Comparison of ENCODE assay signal across 18 mouse cellular contexts in genomic region chr15:62292876-62293275, GRCm38 (mm10).
A peak's percentile ranks its signal among the peaks of the same experiment; 100 is the strongest.
DNase-seq lines count a peak whose midpoint lies in the region; TF ChIP-seq lines count a peak whose summit lies in the region.
"Had no signal": no experiment of that assay in that cellular context is flagged by ENCODE, and none has a peak within 500 bp of the region (broad histone marks: within the 10 kb centered on the region; RNA-seq: fewer than 3 reads in every experiment).

No protein-coding gene starts in this region.

- WGBS in kidney, adult 2 months, result 78% methylated on average over 3 of the region's 3 CpGs

- no peak for TF ChIP-seq POLR2A in kidney, adult 2 months (IDR thresholded peaks at IDR 0.05; ENCODE audit: low read depth, low read length)

- no peak overlapping the region for H3K27ac ChIP-seq in kidney, adult 2 months (ENCODE audit: insufficient read depth, low read depth, low read length)
- H3K27ac ChIP-seq: embryonic facial prominence, embryonic 15.5 days; forebrain, embryonic 12.5 days; hindbrain, embryonic 12.5 days had no signal

- H3K4me1 ChIP-seq in kidney, adult 2 months (ENCODE audit: control insufficient read depth, insufficient read depth, low read length), result peaks cover 4% of the 10 kb centered on the region; the same call in 1 of the 2 replicates

- no peaks in the 10 kb centered on the region for H3K36me3 ChIP-seq in kidney, adult 2 months (ENCODE audit: control insufficient read depth, insufficient read depth, low read length)
- H3K36me3 ChIP-seq: embryonic facial prominence, embryonic 15.5 days; forebrain, embryonic 12.5 days; heart, embryonic 12.5 days; hindbrain, embryonic 12.5 days had no signal

- DNase-seq in adrenal gland, adult 2 months, result peak; percentile 82
- no peak for DNase-seq in adrenal gland, postnatal 4 days (ENCODE audit: low spot score in 2 of 2)
- peak; percentile 26 for DNase-seq in ovary, postnatal 36 days (ENCODE audit: low spot score)
- no peak for DNase-seq in ovary, postnatal 10 days (ENCODE audit: low spot score)
- peak; percentile 26 for DNase-seq in adrenal gland, postnatal 25 days
- no peak for DNase-seq in kidney, postnatal 4 days
- DNase-seq in kidney, adult 2 months, result no peak
- DNase-seq: cerebellum, adult 11 months; cerebellum, adult 8-10 months; cerebellum, postnatal 14 days; embryo, embryonic 11 days; gastrocnemius, postnatal 10 days; heart, postnatal 4 days had no signal

- no peak for TF ChIP-seq CTCF in kidney, adult 2 months (conservative IDR thresholded peaks at IDR 0.05; ENCODE audit: insufficient read depth, insufficient read length, low read depth, low read length)

- no peaks in the 10 kb centered on the region for H3K27me3 ChIP-seq in kidney, adult 2 months (replicated peaks; ENCODE audit: control insufficient read depth, insufficient read depth, low read length)
- H3K27me3 ChIP-seq: embryonic facial prominence, embryonic 15.5 days; forebrain, embryonic 12.5 days; heart, embryonic 12.5 days; hindbrain, embryonic 12.5 days had no signal

- no peak overlapping the region for H3K4me3 ChIP-seq in kidney, adult 2 months (ENCODE audit: insufficient read depth, low read depth, low read length)
- H3K4me3 ChIP-seq: embryonic facial prominence, embryonic 15.5 days; erythroblast, embryonic 14.5 days; forebrain, embryonic 12.5 days; heart, embryonic 12.5 days; hindbrain, embryonic 12.5 days had no signal

Comparison
In these comparisons a context has a peak if more than half of its experiments do, and no peak if none do; other contexts are left out.
1. DNase-seq: peak in adrenal gland, adult 2 months (single experiment), ovary, postnatal 36 days (single experiment) and adrenal gland, postnatal 25 days (single experiment); none in adrenal gland, postnatal 4 days (0 of 2), ovary, postnatal 10 days (single experiment), kidney, postnatal 4 days (0 of 2) and kidney, adult 2 months (single experiment).